Mouse (Mus musculus): ENCODE measurements around the gene Adprhl1.
A peak's percentile ranks its signal among the peaks of the same experiment; 100 is the strongest.

Adprhl1 gene

DNA sequence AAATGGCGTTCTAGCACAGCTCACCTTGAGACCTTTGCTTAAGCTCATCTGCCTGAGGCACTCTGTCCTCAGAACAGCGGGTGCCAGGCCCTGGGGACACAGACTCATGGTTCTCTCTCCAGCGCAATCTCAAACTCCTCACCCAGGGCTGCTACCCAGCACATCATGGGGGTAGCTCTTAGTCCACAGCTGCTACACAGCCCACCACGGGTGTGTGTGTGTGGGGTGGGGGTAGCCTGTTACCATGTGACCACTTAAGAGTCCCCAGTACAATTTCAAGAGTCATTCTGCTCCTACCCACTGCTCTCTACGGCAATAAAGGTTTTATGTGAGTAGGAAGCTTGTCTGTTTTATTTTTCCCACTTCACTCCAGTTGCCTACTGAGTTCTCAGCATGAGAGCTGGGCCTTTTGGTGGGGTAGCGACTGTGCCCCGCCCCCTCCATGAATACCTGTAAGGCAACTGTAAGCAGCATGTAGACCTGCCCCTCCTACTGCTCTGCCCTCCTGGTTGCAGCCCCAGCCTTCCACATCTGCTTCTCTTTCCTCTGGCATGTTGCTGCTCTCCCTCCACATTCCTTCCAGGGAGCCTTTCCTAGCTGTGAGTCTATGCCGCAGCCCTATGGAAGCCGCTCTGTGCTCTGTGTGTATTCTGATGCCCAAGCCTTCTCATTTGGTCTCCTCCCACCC is 24.9 kb downstream of the Adprhl1 start:
- no peak for DNase-seq

DNA sequence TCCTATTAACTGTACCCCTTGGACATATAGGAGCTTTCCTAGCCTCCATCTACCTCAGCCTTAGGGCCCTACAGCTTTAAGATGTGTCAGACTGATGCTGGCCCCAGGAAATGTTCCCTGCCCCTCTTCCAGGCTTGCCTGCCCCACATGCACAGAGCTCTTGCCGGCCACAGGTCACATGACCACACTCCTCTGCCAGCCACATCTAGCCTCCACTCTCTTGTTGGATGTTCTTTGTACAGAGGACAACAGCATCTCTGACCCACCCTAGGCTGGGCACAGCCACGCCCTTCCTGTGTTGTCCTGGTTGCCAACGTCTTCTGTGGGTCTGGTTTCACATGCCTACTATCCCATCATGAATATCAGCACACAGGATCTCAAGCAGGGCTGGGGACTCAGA is 26.8 kb downstream of the Adprhl1 start:
- peak; percentile 65 for DNase-seq

DNA sequence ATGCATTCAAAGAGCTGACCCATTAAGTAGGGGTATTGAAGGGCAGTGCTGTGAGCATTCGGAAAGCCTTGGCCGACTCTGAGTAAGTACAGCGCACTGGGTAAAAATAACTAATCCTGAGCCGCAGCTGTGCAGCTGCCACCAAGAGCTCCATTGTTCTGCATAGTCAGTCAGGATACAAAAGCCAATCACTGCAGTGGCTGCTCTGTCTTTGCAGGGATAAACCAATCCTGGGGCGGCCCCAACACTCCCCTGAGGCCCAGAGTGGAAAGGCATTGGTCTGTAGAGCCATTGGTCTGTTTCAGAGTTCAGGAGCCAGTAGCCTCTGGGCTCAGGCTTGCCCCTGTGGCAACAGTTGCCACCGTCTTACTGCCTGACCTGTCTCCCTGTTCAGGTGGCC is 27.7 kb downstream of the Adprhl1 start:
- peak; percentile 66 for DNase-seq

DNA sequence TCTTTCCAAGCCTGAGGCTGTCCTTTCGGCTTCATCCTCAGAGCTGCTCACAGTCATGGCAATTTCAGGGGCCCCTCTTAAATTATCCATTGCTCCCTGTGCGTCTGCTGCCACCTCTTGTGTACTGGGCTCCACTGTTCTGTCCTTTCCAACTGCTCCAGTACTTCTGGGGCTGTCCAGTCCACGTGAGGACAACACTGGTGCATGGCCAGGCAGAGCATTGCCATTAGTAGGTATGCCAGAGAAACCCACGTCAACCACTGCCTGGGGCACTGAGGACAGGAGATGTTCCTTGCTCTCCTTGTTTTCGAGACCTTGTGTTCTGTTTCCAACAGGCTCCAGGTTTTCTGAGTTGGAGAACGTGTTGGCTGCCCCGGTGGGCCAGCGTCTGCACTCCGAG is 29.5 kb downstream of the Adprhl1 start:
- DNase-seq = no peak

DNA sequence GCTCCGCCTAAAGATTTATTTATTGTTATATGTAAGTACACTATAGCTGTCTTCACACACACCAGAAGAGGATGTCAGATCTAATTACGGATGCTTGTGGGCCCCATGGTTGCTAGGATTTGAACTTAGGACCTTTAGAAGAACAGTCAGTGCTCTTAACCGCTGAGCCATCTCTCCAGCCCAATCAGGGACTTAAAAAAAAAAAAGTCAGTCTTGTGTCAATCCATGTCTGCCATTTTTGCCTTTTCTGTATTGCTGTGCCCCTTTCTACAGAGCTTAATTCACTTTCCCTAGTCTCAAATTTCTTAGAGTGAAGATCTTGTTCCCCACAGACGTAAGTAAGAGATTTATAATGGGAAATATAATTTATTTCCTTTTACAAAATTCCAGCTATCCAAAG is 35.5 kb downstream of the Adprhl1 start:
- DNase-seq = no peak

DNA sequence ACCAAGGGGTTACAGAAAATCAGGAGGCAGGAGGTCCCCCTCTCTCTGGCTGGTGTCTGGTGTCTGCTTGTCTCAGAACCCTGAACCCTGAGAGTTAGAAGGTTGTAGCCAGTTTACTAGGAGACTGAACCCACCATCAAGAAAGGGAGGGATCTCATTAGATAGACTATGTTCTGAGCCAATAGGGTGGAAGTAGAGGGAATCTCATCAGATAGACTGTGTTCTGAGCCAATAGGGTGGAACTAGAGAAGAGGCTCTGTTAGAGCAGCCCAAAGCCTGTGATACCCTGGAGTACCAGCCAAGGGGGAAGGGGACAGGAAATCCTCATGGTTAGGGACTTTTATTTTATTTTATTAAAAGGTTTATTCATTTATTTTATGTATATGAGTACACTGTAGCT is 36.0 kb downstream of the Adprhl1 start:
- no peak for DNase-seq

DNA sequence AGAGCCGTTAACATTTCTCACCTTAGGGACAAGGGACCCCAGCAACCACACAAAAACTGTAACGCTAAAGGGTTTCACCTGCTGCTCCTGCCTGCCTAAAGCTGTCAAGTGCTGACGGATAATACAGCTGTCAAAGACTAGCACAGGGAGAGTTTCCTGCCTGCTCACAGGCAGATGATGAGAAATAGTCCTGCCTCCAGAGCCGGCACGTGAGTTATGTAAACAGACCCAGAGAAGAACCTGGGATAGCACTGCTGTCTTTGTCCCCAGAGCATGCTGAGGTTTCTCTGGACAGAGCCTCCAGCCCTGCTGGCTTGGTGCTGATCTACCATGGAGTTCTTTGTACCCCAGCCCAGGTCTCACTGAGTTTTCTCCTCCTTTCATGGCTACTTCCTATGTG is 36.9 kb downstream of the Adprhl1 start:
- no peak for DNase-seq

DNA sequence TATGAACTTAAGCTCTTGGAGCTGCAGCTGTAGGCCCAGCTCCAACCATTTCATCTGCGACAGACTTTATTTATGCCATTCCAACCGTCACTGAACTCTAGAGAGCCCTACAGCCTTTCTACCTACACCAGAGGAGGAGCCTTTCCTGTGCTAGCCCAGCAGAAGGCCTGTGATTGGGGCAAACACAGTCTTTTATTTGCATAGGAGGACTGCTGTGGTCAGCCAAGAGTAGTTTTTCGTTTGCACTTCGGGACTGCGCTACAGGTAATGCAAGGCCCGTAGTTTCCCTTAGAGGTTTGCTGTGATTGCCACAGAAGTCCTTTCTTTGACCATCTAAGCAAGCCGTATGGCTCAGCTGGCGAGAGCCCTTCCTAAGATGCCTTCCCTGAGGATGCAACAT is 37.6 kb downstream of the Adprhl1 start:
- no peak for DNase-seq

DNA sequence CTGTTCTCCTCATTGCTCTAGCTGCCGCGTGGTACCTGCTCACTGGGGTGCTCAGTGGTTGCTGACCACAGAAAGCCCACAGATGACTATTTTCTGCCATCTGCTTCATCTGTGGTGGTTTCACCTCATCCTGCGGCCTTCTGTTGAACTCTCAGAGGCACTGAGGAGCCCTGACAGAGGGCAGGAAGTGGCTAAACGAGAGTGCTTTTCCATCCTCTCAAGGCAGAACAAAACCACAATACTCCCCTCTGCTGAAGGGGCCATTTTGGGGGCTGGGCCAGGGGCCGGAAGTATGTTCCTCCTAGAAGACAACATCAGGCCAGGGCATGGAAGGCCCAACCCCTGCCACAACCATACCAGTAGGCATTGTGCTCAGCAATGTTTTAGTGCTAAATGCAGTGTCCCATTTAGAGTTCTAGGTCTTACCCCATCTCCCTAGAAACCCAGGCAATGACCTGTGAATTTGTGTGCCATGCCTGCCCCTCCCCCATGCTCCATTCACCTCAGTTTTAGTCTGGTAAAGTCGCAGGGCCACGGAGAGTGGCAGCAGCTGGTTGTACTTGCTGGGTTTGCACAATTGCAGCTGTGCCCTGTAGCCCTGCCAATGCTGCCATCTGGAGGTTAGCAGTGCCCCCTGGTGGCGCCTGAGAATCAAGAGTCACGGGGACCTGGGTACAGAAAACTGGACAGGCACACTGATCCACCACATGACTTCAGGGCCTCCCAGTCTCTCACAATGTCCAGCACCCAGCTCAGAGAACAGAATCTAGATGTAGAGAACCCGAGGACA is 40.3 kb downstream of the Adprhl1 start:
- peak; percentile 88 for DNase-seq

DNA sequence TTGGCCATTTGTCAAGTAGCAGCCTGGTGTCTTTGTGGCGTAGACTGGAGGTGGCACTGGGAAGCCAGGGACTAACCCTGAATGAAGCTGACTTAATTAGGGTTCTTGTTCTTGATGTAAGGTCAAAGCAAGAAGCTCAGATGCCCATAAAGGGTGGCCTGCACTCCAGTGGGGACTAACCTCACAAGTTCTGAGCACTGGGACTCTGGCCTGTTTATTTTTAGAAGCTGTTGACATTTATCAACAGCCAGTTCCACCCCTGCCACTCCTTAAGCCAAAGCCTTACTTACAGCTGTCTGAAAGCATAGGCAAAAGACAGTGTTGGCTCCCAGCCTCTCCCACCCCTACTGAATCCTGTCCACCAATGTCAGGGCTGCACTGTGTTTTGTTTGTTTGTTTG is 44.2 kb downstream of the Adprhl1 start:
- DNase-seq = no peak

DNA sequence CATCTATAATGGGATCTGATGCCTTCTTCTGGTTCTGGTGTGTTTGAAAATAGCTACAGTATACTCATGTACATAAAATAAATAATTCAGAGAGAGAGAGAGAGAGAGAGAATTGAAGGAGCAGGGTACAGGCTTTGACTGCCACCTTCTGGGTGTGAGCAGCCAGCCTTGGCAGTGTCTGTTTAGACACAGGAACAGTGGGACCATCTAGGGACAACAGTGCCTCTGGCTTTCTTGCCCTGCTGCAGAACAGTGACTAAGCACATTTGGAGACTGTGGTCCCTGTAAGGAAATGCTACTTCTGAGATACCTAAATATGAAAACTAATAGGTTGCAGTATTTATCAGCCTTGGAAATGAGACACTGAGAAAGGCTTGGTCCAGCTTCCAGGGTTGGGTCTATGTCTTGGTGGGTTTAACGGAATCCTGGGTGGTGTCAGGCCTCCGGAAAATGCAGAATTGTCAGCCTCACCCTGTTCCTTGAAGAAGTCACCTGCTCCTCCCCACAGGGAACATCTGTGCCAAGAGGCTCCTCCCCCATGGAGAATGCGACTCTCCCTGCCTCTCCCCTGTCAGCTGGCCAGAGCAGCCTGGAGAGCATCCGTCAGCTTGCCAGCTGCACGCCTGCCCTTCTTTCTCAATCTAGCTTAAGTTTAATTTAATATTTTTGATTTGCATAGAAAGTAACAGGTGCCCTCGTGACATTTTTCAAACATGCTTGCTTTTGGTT is 45.2 kb downstream of the Adprhl1 start:
- DNase-seq = no peak

DNA sequence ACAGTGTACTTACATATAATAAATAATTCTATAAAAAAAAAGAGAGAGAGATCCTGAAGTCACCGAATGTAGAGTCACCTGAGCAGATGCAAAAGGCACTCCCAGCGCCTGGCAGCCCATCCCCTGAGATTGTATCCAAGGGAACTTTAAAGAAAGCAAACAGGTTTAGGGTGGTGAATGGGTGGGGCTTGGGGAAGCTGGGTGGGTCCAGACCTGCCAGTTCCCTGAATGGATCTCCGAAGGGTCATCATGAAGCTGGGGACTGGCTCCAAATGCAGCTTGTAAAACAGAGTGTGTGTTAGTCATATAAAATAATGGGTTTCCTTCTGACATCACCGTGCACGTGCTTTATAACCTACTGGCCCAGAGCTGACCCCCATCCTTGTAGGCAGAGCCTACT is 47.7 kb downstream of the Adprhl1 start:
- DNase-seq = no peak

DNA sequence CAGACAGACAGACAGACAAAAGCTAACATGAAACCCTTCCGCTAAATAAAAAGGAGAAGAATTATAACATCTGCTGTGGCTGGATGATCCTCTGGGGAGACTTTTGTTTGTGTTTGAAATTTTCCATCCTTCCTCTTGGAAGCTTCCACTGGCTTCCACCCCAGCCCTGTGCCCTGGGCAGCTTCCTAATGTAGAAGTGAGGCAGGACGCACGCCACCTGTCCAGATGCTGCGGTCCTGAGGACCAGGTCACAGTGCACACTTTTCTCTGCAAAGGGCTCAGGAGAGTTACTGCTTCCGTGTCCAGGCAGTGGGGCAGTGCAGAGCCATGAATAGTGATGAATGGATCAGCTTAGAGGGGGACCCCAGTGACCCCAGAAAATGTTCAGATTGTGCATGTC is 48.7 kb downstream of the Adprhl1 start:
- DNase-seq = no peak

DNA sequence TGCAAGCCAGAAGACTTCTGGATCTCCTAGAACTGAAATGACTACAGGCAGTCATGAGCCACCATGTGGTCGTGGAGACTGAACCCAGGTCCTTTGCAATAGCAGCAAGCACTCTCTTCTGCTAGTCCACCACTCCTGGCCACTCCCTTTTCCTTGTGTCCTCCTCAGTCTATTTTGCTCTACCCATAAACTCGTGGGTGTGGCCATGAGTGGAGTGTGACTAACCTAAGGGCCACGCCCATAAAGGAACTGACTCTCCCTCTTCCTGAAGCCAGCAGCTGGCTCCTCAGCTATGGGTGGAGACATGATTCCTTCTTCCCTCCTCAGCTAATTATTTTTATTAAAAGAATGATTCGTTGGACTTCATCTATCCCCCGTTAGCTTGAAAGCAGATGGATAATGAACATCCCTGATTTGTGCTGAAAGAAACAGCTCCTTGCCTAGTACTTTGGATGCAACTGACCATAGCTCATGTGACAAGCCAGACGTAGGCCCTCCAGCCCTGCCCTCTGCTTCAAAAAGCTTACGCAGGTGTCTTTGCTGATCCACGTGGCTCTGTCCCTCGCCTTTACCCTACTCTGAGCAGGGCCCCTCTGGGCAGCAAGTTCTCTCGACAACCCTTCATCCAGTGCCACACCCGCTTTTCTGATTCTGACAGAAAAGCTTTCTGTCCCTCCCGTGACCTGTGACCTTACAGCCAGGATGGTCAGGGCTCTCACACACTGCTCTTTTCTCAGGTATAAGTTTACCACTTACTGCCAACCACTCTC is 49.4 kb downstream of the Adprhl1 start:
- no peak for DNase-seq

DNA sequence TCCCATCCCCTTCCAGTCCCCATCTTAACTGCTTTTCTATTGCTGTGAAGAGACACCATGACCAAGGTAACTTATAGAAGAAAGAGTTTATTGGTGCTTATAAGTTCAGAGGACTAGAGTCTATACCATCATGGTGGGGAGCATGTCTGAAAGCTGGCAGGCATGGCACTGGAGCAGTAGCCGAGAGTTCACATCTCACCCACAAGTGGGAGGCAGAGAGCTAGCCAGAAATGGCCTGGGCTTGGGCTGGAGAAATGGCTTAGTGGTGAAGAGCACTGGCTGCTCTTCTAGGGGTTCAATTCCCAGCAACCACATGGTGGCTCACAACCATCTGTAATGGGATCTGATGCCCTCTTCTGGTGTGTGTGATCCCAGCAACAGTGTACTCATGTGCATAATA is 50.5 kb downstream of the Adprhl1 start:
- no peak for DNase-seq

DNA sequence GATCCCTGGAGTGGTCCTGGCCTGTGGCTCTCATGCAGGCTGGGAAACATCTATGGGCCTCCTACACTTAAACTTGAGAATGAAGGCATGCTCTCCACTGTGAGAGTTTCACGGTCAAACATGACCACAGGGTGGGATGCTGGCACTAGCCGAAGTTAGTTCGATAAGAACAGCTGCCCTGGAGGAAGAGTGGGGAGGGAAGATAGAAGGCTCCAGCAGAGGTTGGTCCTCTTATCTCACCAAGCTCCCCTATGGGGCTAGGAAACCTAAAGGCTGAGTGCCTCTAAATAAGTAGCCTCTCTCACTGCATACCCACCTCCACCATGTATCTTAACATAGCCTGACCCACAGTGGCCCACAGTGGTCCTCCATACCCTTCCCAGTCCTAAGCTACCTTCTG is 51.2 kb downstream of the Adprhl1 start:
- no peak for DNase-seq

DNA sequence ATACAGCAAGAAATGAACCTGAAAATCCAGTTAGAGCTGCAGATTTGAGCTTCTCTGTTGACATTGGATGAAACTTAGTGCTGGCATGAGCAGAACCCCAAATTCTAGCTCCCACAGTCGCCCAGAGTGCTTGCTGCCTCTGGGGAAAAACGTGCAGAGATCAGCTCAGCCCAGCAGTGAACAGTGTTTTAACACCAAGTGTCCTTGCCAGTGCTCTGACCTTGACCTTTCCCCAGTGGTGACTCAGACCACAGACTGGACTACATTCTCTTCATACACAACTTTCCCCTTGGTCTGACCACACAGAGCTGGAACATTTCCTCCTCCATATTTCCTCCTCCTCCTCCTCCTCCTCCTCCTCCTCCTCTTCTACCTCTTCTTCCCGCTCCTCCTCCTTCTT is 51.9 kb downstream of the Adprhl1 start:
- no peak for DNase-seq

DNA sequence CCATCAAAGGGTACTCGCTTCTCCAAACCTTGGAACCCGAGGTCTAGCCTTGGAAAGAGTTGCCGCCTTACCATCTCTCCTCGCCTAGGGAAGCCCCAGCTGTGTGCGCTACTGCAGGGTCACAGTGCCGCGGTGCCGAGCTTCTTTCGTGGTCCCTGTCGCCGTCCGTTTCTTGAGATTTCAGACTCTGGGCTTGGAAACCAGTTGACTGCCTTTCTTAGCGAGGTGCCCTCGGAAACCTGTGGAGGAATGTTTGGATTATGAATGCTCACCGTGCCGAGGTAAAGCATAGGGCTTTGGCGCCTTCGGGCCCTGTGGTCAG is 53.0 kb downstream of the Adprhl1 start:
- no peak for DNase-seq

DNA sequence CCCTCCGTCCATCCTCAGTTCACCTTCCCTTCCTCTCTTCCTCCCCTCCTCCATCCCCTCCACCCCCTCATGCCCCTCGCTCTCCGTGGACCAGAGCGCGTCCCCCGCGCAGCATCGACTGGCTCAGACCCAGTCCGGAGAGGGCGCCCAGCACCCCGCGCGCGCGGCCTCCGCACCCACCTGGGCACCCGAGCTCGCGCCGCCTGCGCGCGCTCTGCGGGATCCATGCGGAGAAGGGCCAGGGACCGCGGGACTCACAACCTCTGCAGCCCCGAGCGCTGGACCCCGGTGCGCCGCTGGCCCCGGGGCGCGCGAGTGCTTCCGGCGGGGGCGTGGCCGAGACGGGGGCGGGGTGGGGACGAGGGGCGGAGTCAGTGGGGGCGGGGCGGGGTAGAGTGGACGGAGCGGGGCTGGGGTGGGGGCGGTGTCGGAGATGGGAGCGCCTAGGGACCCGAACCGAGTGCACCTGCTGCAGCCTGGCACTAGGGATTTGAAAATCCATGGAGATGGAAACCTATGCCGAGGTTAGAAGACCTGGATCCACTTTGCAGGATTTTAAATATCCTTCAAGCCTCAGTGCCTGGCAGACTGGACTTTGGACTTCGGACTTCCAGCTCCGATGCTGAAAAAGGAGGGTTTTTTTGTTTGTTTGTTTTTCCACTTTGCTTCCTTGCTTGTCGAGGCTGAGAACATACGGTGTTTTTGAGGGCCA is 53.5 kb downstream of the Adprhl1 start, which contains the start of gene Grtp1:
Gene Grtp1 (minus strand): TSS at position 320 of the 712 bp plus-strand sequence.
- DNase-seq = no peak

DNA sequence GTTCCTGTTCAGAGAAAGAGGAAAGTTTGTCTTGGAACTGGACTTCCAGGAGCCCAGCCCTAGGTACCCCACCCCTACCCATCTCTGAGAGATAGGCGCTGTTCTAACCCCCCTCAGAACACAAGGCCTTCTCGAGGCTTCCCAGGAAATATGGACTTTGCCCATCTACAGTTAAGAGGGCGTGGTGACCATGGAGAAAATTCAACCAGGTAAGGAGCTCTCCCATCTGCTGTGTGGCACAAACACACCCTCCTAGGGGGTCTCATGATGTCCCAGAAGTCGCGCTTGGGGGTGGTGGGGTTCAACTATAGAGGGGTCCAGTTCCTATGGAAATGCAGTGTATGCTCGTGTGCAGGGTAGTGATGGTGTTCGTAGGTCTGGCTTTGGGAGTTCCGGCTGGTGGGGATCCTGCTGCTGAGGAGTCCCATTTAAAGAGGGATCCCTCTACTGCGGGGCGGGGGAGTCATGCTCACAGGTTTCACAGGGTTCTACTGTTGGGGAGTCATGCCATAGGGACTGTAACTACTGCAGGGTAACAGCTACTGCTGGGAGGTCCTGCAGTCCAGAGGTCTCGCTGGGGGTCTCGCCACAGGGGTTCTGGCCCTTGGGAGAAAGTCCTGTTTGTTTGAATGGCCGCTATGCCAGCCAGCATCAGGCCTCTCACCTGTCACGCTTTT is 54.4 kb downstream of the Adprhl1 start:
- DNase-seq = no peak

DNA sequence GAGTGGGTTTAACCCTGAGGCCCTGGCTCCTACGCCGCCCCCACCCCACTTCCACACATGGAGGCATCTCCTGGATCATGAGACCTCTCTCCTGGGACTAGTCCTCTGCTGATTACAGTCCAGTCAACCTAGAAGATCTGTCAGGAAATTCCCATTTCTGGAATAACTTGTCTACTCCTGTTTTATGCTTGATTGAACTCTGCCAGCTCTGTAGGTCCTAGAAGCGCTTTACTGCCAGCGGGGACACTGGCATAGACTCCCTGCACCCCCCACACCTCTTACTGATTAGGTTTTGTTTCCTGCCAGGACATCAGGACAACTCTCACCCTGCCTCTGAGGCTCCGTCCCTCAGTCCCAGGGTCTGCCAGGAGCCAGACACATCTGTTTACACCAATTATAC is 56.5 kb downstream of the Adprhl1 start:
- DNase-seq = no peak

DNA sequence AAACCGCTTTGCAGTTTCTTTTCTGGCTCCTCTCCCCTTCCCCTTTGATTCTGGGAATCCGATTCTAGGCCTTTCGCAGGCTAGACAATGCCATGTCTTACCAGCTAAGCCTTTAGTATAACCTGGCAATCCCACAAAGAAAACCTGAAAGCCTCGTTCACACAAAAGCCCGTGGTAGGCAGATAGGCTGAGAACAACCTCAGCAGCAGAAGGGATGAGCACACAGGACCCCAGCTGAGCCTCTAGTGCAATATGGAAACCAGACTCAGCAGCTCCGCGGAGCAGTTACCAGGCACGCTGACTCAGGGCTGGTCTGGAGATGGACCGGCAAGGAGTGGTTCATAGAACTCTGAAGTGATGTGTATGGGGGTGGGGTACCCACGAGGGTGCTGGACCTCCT is 59.1 kb downstream of the Adprhl1 start:
- no peak for DNase-seq

Data from layer of hippocampus, adult 9-11 months (tissue).